Mouse (Mus musculus): ENCODE measurements around the gene Tm4sf20.

GRCm38 (mm10) chr1:82761454-82762169, 6.6 kb downstream of the Tm4sf20 start:
- TF ChIP-seq TCF12 (IDR thresholded peaks at IDR 0.05; ENCODE audit: insufficient read depth, poor library complexity, severe bottlenecking): no peak
- TF ChIP-seq POLR2A (IDR thresholded peaks at IDR 0.05; ENCODE audit: insufficient read length, low read depth): no peak
- no peak for TF ChIP-seq REST (IDR thresholded peaks at IDR 0.05; ENCODE audit: insufficient read depth, insufficient read length)
- TF ChIP-seq CEBPB (IDR thresholded peaks at IDR 0.05; ENCODE audit: insufficient read depth, poor library complexity, severe bottlenecking): no peak
- TF ChIP-seq POLR2AphosphoS2 (IDR thresholded peaks at IDR 0.05; ENCODE audit: insufficient read length, low read depth): no peak
- no peak for TF ChIP-seq MAX (IDR thresholded peaks at IDR 0.05; ENCODE audit: low read depth)
- no peak for TF ChIP-seq E2F4 (IDR thresholded peaks at IDR 0.05; ENCODE audit: insufficient read depth)
- no peak for TF ChIP-seq MYOD1 (IDR thresholded peaks at IDR 0.05; ENCODE audit: control insufficient read depth in 1 of 3, insufficient read length in 2 of 3, low read depth in 2 of 3)
